Mouse (Mus musculus) cortical plate, adult 2 months (tissue): Measurements from ENCODE around the gene Mlkl.

Experiments used
- CTCF ChIP-seq: fragments of 200-500 bp; IDR thresholded peaks from 2 replicates; pipeline ENCODE4 v1.5.1; 2011; ENCODE audit warnings: mild to moderate bottlenecking, control low read depth, low read length; ENCODE audit not compliant: insufficient read depth; ENCODE audit errors: extremely low read depth
- POLR2A ChIP-seq: fragments of 200-500 bp; IDR thresholded peaks from 2 replicates; pipeline ENCODE4 v1.6.1; 2011; ENCODE audit warnings: mild to moderate bottlenecking, low read length, control low read depth; ENCODE audit not compliant: insufficient read depth; ENCODE audit errors: extremely low read depth

- TF ChIP-seq CTCF (peak; percentile 15; the same call in 1 of the 2 replicates), POLR2A (no peak)
Measured at GRCm38 (mm10) chr8:111300597-111301546, 37.1 kb downstream of the Mlkl start.
